Mouse (Mus musculus): Measurements from ENCODE around the gene Gm6676.
"Not testable (repeated sequence)": the region's sequence is repeated elsewhere in the genome, so short reads cannot be mapped to it uniquely, and the experiment has no call there.

The Gm6676 gene

DNA sequence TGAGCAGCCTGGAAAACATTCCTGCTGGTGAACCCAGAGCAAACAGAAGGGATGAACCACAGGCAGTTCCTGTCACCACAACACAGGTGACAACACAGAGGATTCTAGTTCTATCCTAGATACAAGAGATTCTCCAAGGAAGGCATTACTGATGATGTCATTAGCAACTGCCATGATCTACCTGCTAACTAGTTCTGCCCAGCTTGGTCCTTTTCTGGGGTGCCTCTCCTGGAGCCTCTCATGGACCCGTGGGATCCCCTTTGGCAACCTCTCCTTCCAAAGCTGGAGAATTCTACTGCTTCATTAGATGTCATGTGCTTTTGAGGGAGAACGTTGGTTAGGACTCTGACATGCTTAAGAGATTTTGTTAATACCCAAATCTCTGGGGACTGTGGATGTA lies at the start of gene Gm6676:
Gene Gm6676 (minus strand): TSS at position 101 of the 400 bp plus-strand sequence.
- DNase-seq = not testable (repeated sequence)

DNA sequence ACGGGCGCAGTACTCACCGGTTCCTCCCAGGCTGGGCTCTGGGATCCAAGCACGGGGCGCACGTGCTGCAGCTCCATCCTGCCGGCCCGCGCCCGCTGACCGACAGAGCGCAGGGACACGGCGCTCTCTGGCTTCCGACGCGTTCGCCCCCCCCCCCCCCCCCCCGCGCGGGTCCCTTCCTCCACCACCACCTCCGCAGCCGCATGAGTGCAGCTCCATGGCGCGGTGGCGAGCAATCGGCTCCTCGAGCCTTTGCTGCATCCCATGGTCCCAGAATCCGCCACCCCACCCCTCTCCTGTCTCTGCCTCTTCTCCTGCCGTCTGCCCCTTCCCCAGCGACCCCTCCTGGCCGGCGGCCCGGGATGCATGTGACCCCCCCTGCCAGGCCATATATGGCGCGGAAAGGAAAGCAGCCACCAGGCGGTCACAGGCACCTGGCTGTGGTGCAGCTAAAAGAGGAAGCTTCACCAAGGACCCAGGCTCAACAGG lies 49.3 kb upstream of the Gm6676 start, which contains the start of gene Gm3512:
Gene Gm3512 (minus strand): TSS at position 51 of the 489 bp plus-strand sequence.
- DNase-seq = peak; percentile 12

DNA sequence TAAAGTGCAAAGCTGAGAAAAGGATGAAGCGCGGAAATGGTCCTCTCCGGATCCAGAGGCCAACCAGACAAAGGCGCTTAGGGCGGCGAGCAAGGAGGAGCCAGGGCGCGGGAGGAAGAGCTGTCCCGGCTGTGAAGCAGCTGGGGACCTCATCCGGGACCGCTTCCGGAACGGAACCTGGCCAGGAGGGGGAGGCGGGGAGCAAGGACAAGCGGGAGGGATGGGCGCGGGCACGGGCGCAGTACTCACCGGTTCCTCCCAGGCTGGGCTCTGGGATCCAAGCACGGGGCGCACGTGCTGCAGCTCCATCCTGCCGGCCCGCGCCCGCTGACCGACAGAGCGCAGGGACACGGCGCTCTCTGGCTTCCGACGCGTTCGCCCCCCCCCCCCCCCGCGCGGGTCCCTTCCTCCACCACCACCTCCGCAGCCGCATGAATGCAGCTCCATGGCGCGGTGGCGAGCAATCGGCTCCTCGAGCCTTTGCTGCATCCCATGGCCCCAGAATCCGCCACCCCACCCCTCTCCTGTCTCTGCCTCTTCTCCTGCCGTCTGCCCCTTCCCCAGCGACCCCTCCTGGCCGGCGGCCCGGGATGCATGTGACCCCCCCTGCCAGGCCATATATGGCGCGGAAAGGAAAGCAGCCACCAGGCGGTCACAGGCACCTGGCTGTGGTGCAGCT lies 19.9 kb downstream of the Gm6676 start:
- peak; percentile 17 for DNase-seq

DNA sequence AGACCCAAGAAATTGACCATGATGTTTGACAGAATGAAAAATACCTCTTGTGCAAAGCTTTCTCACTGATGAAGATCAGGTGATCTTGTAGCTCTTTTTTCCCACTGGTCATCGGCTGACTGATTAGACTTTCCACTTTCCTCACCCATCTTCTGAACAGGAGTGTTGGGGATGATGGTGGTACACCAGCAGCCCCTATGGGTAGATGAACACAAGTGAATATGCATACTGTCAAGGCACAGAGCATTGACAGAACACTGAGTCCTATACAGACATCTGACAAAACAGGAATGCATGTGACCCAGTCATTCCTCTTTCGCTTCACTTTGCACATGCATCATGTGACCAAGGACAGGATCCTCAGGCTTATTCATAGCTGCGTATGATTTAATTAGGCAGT lies 24.7 kb downstream of the Gm6676 start, which contains the start of gene Gm3696:
Gene Gm3696 (minus strand): TSS at position 101 of the 400 bp plus-strand sequence.
- not testable (repeated sequence) for DNase-seq

All from right cerebral cortex, postnatal 4 days (tissue).